Mouse (Mus musculus): ENCODE measurements at regions not wholly inside any gene's neighbourhood (a gene's known extent, or its start where the extent isn't known, plus 50 kb on each side); places are given as distances from the start of the nearest gene placed in this dataset.
"Not testable (repeated sequence)": the region's sequence is repeated elsewhere in the genome, so short reads cannot be mapped to it uniquely, and the experiment has no call there.

DNA sequence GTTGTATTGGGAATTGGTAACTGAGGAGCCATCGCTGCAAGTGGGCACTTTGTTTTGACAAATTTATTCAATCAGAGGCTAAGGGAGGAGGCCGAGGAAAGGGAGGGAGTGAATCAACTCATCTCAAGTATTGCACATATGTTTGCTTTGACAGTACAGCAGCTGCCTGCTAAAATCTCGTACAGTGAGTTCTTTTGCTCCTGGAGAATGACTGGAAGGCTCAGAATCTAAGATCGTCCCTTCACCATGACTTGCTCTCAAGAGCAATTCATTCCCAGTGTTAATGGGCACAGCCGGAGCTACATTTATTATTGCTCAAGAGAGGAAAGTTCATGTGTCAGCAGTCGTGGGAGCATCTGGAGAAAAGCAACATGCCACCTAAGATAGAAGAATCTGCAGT lies 567.6 kb upstream of the Got2 start:
- Histone ChIP-seq H3K27me3 (replicated peaks; ENCODE audit: control insufficient read depth, insufficient read depth, low read length) (no peaks in the 10 kb centered on the region), H3K4me2 (ENCODE audit: low read length) (peak overlapping the region; percentile 50), H3K27ac (ENCODE audit: low read depth, low read length) (0 out of 2 replicates have a peak overlapping the region, but pooled peaks have one; percentile 23), H3K36me3 (ENCODE audit: control insufficient read depth, insufficient read depth, low read length) (no peaks in the 10 kb centered on the region), H3K4me1 (ENCODE audit: control insufficient read depth, insufficient read depth, low read depth, low read length) (peaks cover 5% of the 10 kb centered on the region; the same call in 1 of the 2 replicates), H3K9me3 (ENCODE audit: control insufficient read depth, low read length) (no peaks in the 10 kb centered on the region), H3K9ac (ENCODE audit: low read depth, low read length) (no peak overlapping the region), H3K4me3 (ENCODE audit: low read length) (0 out of 2 replicates have a peak overlapping the region, but pooled peaks have one; percentile 16)
- ATAC-seq = no peak
- 24% methylated on average over 6 of the region's 6 CpGs for WGBS

DNA sequence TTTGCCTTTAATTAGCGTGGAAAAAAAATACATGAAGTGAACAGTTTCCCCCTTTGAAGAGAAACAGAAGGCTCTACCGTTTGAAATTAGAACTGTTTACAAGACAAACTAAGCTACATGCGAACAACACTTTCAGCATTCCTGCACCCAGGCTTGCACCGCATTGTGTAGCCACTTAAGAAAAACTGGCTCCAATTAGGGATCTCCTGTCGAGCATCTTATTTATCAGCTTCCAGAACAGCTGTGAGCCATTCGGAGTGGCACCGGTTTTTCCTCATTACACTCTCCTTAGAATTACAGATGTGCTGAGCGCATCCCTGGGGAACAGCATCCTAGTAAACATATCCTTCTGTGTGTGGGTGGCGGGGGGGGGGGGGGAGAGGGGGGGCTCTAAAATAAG lies 567.0 kb upstream of the Got2 start:
- H3K36me3 ChIP-seq (ENCODE audit: control insufficient read depth, insufficient read depth, low read length) = no peaks in the 10 kb centered on the region
- H3K4me1 ChIP-seq (ENCODE audit: control insufficient read depth, insufficient read depth, low read depth, low read length) = peaks cover 5% of the 10 kb centered on the region; the same call in 1 of the 2 replicates
- H3K27me3 ChIP-seq (replicated peaks; ENCODE audit: control insufficient read depth, insufficient read depth, low read length) = no peaks in the 10 kb centered on the region
- H3K27ac ChIP-seq (ENCODE audit: low read depth, low read length) = 0 out of 2 replicates have a peak overlapping the region, but pooled peaks have one; percentile 17
- 17% methylated on average over 9 of the region's 9 CpGs for WGBS
- H3K4me2 ChIP-seq (ENCODE audit: low read length) = peak overlapping the region; percentile 50
- peak overlapping the region; percentile 9; the same call in 1 of the 2 replicates for H3K9ac ChIP-seq (ENCODE audit: low read depth, low read length)
- no peaks in the 10 kb centered on the region for H3K9me3 ChIP-seq (ENCODE audit: control insufficient read depth, low read length)
- peak; percentile 50; the same call in 1 of the 2 replicates for ATAC-seq
- H3K4me3 ChIP-seq (ENCODE audit: low read length) = peak overlapping the region; percentile 16; the same call in 1 of the 2 replicates

DNA sequence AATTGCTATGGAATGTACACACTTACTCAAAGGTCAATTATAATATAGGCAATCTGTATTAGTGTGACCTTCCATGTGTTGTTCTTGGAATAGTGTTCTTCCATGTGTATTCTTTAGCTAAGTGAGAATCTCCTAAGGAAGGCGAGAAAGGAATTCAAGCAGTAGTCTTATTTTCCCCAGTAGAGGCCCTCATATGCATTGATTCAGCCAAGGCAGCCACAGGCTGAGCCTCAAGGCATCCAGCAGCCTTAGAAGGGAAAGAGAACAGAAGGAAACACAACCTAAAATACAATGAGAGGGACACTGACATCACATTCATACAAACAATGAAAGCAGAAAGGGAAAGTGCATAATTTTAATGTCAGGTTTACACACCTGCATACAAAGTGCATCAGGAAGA lies 541.4 kb upstream of the Got2 start:
- Histone ChIP-seq H3K4me1 (ENCODE audit: control insufficient read depth, insufficient read depth, low read depth, low read length) (no peaks in the 10 kb centered on the region), H3K9me3 (ENCODE audit: control insufficient read depth, low read length) (no peaks in the 10 kb centered on the region), H3K4me2 (ENCODE audit: low read length) (no peak overlapping the region), H3K9ac (ENCODE audit: low read depth, low read length) (no peak overlapping the region), H3K27ac (ENCODE audit: low read depth, low read length) (no peak overlapping the region), H3K27me3 (replicated peaks; ENCODE audit: control insufficient read depth, insufficient read depth, low read length) (no peaks in the 10 kb centered on the region), H3K36me3 (ENCODE audit: control insufficient read depth, insufficient read depth, low read length) (no peaks in the 10 kb centered on the region), H3K4me3 (ENCODE audit: low read length) (no peak overlapping the region)
- 43% methylated on average over 1 of the region's 1 CpGs for WGBS
- 0 out of 2 replicates have a peak, but pooled peaks have one; percentile 50 for ATAC-seq

DNA sequence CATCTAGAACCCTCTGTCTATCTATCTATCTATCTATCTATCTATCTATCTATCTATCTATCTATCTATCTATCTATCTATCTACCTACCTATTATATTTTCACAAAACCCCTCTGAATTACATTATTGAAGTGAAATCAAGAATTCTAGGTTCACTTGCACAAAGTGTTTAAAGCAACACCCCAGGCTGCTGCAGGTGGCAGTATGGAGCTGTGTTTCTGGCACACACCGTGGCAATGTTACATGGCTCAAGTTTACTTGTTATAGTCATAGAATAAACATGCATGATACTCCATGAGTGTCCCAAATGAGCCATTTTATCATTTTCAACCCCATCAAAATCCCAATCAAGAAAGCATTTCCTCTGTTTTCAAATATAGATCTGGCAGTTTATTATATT lies 538.6 kb upstream of the Got2 start:
- Histone ChIP-seq H3K27me3 (replicated peaks; ENCODE audit: control insufficient read depth, insufficient read depth, low read length) (no peaks in the 10 kb centered on the region), H3K9ac (ENCODE audit: low read depth, low read length) (no peak overlapping the region), H3K4me1 (ENCODE audit: control insufficient read depth, insufficient read depth, low read depth, low read length) (no peaks in the 10 kb centered on the region), H3K9me3 (ENCODE audit: control insufficient read depth, low read length) (no peaks in the 10 kb centered on the region), H3K27ac (ENCODE audit: low read depth, low read length) (no peak overlapping the region), H3K36me3 (ENCODE audit: control insufficient read depth, insufficient read depth, low read length) (no peaks in the 10 kb centered on the region), H3K4me2 (ENCODE audit: low read length) (no peak overlapping the region), H3K4me3 (ENCODE audit: low read length) (no peak overlapping the region)
- WGBS = 46% methylated on average over 1 of the region's 1 CpGs
- ATAC-seq = no peak

DNA sequence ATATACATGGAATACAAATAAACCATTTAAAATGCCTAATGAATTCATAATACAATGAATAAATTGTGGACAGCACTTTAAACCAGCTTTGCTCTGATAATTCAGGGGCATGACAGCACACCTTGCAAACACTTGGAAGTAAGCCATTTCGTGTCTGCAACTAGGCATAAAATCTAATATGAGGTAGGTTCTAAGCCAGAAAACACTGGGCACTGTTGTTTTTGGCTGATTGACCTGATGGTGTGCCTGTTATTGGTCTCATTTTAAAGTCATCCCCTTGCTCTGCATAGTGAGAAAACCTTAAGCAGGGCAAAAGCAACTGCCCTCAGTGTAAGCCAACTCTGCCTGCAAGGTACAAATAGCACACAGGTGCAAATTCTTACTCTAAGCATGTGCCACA lies 521.3 kb upstream of the Got2 start:
- Histone ChIP-seq H3K4me1 (ENCODE audit: control insufficient read depth, insufficient read depth, low read depth, low read length) (no peaks in the 10 kb centered on the region), H3K27me3 (replicated peaks; ENCODE audit: control insufficient read depth, insufficient read depth, low read length) (no peaks in the 10 kb centered on the region), H3K36me3 (ENCODE audit: control insufficient read depth, insufficient read depth, low read length) (no peaks in the 10 kb centered on the region), H3K9me3 (ENCODE audit: control insufficient read depth, low read length) (no peaks in the 10 kb centered on the region), H3K27ac (ENCODE audit: low read depth, low read length) (no peak overlapping the region), H3K4me3 (ENCODE audit: low read length) (no peak overlapping the region), H3K9ac (ENCODE audit: low read depth, low read length) (no peak overlapping the region), H3K4me2 (ENCODE audit: low read length) (no peak overlapping the region)
- WGBS = 96% methylated on average over 1 of the region's 1 CpGs
- ATAC-seq = no peak

DNA sequence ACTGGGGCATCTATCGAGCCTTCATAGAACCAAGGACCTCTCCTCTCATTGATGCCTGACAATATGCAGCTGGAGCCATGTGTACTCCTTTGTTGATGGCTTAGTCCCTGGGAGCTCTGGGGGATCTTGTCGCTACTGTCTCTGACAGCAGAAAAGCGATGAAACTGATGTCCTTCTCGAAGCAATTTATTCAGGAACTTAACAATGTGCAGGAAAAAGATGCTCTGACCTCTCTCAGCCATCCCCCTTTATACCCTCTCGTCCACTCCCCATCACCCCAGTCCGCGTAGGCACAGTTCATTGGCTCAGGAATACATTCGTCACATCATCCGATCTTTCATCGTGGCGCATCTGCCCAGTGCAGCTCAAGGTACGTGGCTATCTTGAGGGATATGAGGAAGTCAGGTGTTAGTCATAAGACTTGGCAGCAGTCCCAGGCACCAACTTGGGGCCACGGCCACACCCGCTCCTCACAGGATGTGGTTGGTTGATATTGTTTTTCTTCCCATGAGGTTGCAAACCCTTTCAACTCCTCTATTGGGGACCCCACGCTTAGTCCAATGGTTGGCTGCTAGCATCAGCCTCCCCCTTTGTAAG lies 516.3 kb upstream of the Got2 start:
- Histone ChIP-seq H3K9ac (ENCODE audit: low read depth, low read length) (no peak overlapping the region), H3K9me3 (ENCODE audit: control insufficient read depth, low read length) (no peaks in the 10 kb centered on the region), H3K4me3 (ENCODE audit: low read length) (no peak overlapping the region), H3K4me2 (ENCODE audit: low read length) (no peak overlapping the region), H3K27ac (ENCODE audit: low read depth, low read length) (no peak overlapping the region), H3K27me3 (replicated peaks; ENCODE audit: control insufficient read depth, insufficient read depth, low read length) (no peaks in the 10 kb centered on the region), H3K36me3 (ENCODE audit: control insufficient read depth, insufficient read depth, low read length) (no peaks in the 10 kb centered on the region), H3K4me1 (ENCODE audit: control insufficient read depth, insufficient read depth, low read depth, low read length) (no peaks in the 10 kb centered on the region)
- WGBS = 90% methylated on average over 15 of the region's 15 CpGs
- no peak for ATAC-seq

DNA sequence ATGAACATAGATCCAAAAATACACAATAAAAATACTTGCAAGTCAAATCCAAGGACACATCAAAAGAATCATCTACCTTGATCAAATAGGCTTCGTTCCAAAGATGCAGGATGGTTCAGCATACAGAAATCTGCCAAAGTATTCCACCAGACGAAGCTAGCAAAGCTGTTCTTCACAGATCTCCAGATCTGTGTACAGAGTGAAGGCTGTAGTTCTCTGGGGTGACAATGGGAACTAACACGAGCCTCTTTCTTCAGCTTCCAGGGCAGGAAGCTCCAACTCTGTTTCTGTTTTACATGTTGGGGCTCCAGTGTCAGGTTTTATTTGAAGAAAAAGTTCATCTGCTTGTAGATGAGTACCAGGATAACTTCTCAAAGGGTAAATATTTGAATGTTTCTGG lies 515.3 kb upstream of the Got2 start:
- H3K9ac ChIP-seq (ENCODE audit: low read depth, low read length) = no peak overlapping the region
- H3K4me2 ChIP-seq (ENCODE audit: low read length) = no peak overlapping the region
- H3K4me1 ChIP-seq (ENCODE audit: control insufficient read depth, insufficient read depth, low read depth, low read length) = no peaks in the 10 kb centered on the region
- ATAC-seq = no peak
- H3K27ac ChIP-seq (ENCODE audit: low read depth, low read length) = no peak overlapping the region
- H3K4me3 ChIP-seq (ENCODE audit: low read length) = no peak overlapping the region
- H3K36me3 ChIP-seq (ENCODE audit: control insufficient read depth, insufficient read depth, low read length) = no peaks in the 10 kb centered on the region
- no peaks in the 10 kb centered on the region for H3K27me3 ChIP-seq (replicated peaks; ENCODE audit: control insufficient read depth, insufficient read depth, low read length)
- WGBS = 77% methylated on average over 3 of the region's 3 CpGs
- H3K9me3 ChIP-seq (ENCODE audit: control insufficient read depth, low read length) = no peaks in the 10 kb centered on the region

DNA sequence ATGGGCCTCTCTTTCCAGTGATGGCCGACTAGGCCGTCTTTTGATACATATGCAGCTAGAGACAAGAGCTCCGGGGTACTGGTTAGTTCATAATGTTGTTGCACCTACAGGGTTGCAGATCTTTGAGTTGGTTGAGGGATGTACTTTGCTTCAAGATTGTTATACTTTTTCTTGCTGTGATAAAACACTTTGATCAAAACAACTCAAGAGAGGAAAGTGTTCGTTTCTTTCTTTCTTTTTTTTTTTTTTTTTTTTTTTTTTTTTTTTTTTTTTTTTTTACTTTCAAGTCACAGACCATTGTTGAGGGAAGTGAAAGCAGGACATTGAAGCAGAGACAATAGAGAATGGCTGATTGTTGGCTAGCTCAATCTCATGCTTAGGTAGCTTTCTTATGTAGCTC lies 511.0 kb upstream of the Got2 start:
- not testable (repeated sequence) for H3K36me3 ChIP-seq (ENCODE audit: control insufficient read depth, insufficient read depth, low read length); H3K4me2 ChIP-seq (ENCODE audit: low read length); H3K27ac ChIP-seq (ENCODE audit: low read depth, low read length); H3K9ac ChIP-seq (ENCODE audit: low read depth, low read length); ATAC-seq; H3K4me3 ChIP-seq (ENCODE audit: low read length); H3K4me1 ChIP-seq (ENCODE audit: control insufficient read depth, insufficient read depth, low read depth, low read length); H3K27me3 ChIP-seq (replicated peaks; ENCODE audit: control insufficient read depth, insufficient read depth, low read length); H3K9me3 ChIP-seq (ENCODE audit: control insufficient read depth, low read length)
- 90% methylated on average over 4 of the region's 4 CpGs for WGBS

DNA sequence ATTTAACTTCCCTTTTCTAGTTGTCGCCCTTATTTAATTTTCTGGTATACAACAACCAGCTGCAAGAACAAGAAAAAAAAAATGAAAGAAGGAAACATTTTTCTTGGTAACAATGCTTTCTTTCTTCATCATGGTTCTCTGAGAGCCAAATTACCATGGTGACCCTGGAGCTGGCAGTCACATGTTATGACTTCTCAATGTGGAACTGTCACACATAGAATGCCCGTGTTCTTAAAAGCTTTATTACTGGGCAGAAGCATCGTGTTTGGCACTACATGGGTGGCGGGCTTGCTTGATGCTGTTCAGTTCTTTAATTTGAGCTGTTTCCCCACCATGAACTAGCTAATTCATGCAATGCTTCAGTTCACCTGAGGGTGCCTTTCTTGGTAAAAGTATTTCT lies 504.7 kb upstream of the Got2 start:
- H3K36me3 ChIP-seq (ENCODE audit: control insufficient read depth, insufficient read depth, low read length) = no peaks in the 10 kb centered on the region
- ATAC-seq = peak; percentile 89
- H3K4me2 ChIP-seq (ENCODE audit: low read length) = no peak overlapping the region
- 36% methylated on average over 4 of the region's 4 CpGs for WGBS
- no peak overlapping the region for H3K4me3 ChIP-seq (ENCODE audit: low read length)
- H3K9me3 ChIP-seq (ENCODE audit: control insufficient read depth, low read length) = no peaks in the 10 kb centered on the region
- H3K27me3 ChIP-seq (replicated peaks; ENCODE audit: control insufficient read depth, insufficient read depth, low read length) = no peaks in the 10 kb centered on the region
- no peak overlapping the region for H3K27ac ChIP-seq (ENCODE audit: low read depth, low read length)
- H3K9ac ChIP-seq (ENCODE audit: low read depth, low read length) = no peak overlapping the region
- H3K4me1 ChIP-seq (ENCODE audit: control insufficient read depth, insufficient read depth, low read depth, low read length) = no peaks in the 10 kb centered on the region

Measured in hindbrain, embryonic 16.5 days (tissue).